Mouse (Mus musculus) adrenal gland, adult 18-20 months (tissue): ENCODE data around the gene Ing2. TPM values are rescaled to one million over a fixed set of nuclear protein-coding genes. Genes with fewer than 3 reads are reported as not detected.

Source experiments
- total RNA-seq, 2 experiments: library from RNA; stranded (reverse); gene quantifications; 1 replicate in 1 of 2; 2 replicates in 1 of 2; pipeline ENCODE4 v1.2.3; 2021

Ing2 gene
- total RNA-seq, 2 experiments from 2014 or later = 15.6 to 25.4 TPM

Other genes starting within 250 kb of the Ing2 start
- 10 to 100 TPM; 12.6 to 13.4 TPM for gene Stox2, start 229.2 kb downstream of the Ing2 start, total RNA-seq
- gene Trappc11, start 142.1 kb downstream of the Ing2 start, total RNA-seq = 10 to 100 TPM; 31.7 to 40.1 TPM
- 10 to 100 TPM; 54.0 to 56.6 TPM for gene Rwdd4a, start 141.9 kb downstream of the Ing2 start, total RNA-seq
- gene Cdkn2aip, start 38.4 kb upstream of the Ing2 start, total RNA-seq = 10 to 100 TPM; 11.8 to 13.1 TPM
- gene Cldn24, start 146.6 kb upstream of the Ing2 start, total RNA-seq = not detected
- gene Cldn22, start 148.9 kb upstream of the Ing2 start, total RNA-seq = 1 to 10 TPM; 4.1 to 5.2 TPM